Mouse (Mus musculus): Measurements from ENCODE around the gene Synpr.

- TF ChIP-seq POLR2A (IDR thresholded peaks at IDR 0.05; ENCODE audit: insufficient read depth, low read length) (no peak), CTCF (IDR thresholded peaks at IDR 0.05; ENCODE audit: low read depth, low read length) (no peak), EP300 (IDR thresholded peaks at IDR 0.05; ENCODE audit: insufficient read depth, low read depth, low read length) (no peak)
Observed at GRCm38 (mm10) chr14:13283211-13283610, 1.4 kb upstream of the Synpr start.
